Mouse (Mus musculus) cortical plate, adult 2 months (tissue): ENCODE measurements around the gene Adamts6.

Source experiments
- CTCF ChIP-seq: fragments of 200-500 bp; IDR thresholded peaks from 2 replicates; pipeline ENCODE4 v1.5.1; 2011; ENCODE audit warnings: mild to moderate bottlenecking, control low read depth, low read length; ENCODE audit not compliant: insufficient read depth; ENCODE audit errors: extremely low read depth
- POLR2A ChIP-seq: fragments of 200-500 bp; IDR thresholded peaks from 2 replicates; pipeline ENCODE4 v1.6.1; 2011; ENCODE audit warnings: mild to moderate bottlenecking, low read length, control low read depth; ENCODE audit not compliant: insufficient read depth; ENCODE audit errors: extremely low read depth

GRCm38 (mm10) chr13:104258997-104259396 lies 28.6 kb upstream of the Adamts6 start:
- TF ChIP-seq POLR2A, result no peak
- TF ChIP-seq CTCF, result no peak
